Mouse (Mus musculus): Measurements from ENCODE around the gene Il11ra1. TPM values are rescaled to one million over a fixed set of nuclear protein-coding genes. Genes with fewer than 3 reads are reported as not detected.
"Not testable (repeated sequence)": the region's sequence is repeated elsewhere in the genome, so short reads cannot be mapped to it uniquely, and the experiment has no call there.

The Il11ra1 gene
- polyA plus RNA-seq, 1 experiment from 2014 or later, result 253 TPM

DNA sequence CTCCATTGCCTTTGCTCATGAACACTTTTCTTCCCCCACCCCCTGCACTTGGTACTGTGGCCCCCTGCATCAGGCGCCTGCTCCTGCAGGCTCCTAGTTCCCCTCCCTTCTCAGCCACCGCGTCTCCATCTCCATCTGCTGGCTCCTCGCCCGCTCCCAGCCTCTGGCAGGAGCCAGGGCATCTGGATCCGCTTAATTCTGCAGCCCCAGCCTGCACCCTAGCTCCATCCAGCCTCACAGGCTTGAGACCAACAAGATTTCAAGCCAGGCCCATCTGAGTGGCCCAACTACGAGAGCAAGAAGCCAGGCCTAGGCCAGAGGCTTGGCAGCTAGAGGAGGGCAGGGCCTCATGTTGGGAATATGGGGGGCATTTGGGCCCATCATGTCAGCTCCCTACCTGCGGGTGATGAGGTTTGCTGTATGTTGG is 62.9 kb downstream of the Il11ra1 start:
- Histone ChIP-seq H3K36me3 (peaks cover 40% of the 10 kb centered on the region), H3K4me1 (peaks cover 53% of the 10 kb centered on the region), H3K27ac (peak overlapping the region; percentile 90), H3K4me3 (peak overlapping the region; percentile 64)
- 13% methylated on average over 8 of the region's 8 CpGs for WGBS
- H3K27me3 ChIP-seq (ENCODE audit: low read depth, poor library complexity, severe bottlenecking); H3K9me3 ChIP-seq (replicated peaks): not testable (repeated sequence)
- peak; percentile 79 for DNase-seq (ENCODE audit: low spot score)

DNA sequence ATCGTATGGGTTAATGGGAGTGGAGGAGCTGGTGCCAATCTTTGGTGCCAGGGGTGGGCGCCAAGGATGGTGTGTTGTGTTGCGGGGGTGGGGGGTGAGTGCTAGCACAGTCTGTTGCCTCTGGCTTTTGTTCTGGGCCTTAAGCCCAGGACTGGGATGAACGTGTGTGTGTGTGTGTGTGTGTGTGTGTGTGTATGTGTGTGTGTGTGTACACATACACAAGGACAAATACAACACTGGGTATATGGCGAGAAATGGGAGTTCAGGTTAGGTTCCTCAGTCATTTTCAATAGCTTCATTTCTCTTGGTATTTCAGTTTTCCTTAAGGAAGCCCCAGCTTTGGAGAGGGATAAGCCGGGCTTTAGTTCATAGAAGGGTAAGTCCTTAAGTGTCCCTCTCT is 63.4 kb downstream of the Il11ra1 start:
- WGBS, result 77% methylated on average over 4 of the region's 6 CpGs
- H3K4me1 ChIP-seq, result peaks cover 50% of the 10 kb centered on the region
- peaks cover 40% of the 10 kb centered on the region for H3K36me3 ChIP-seq
- H3K27ac ChIP-seq, result peak overlapping the region; percentile 90
- peak overlapping the region; percentile 64; the same call in 1 of the 2 replicates for H3K4me3 ChIP-seq
- not testable (repeated sequence) for H3K9me3 ChIP-seq (replicated peaks); H3K27me3 ChIP-seq (ENCODE audit: low read depth, poor library complexity, severe bottlenecking); DNase-seq (ENCODE audit: low spot score)

DNA sequence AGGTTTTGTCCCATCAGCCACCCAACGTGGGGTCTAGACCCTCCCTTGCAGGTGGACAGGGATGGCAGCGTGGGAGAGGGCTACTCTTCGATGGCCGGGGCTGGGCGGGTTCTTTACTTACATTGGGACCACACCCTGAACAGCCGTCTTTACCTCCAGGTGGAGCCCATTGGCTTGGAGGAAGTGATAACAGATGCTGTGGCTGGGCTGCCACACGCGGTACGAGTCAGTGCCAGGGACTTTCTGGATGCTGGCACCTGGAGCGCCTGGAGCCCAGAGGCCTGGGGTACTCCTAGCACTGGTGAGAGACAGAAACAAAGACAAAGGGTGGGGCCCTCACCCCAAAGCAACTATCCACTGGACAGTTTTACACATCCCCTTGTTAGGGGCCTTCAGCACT is 67.5 kb downstream of the Il11ra1 start:
- not testable (repeated sequence) for H3K27me3 ChIP-seq (ENCODE audit: low read depth, poor library complexity, severe bottlenecking); DNase-seq (ENCODE audit: low spot score); H3K27ac ChIP-seq; H3K9me3 ChIP-seq (replicated peaks); H3K4me3 ChIP-seq
- Histone ChIP-seq H3K36me3 (peaks cover 37% of the 10 kb centered on the region), H3K4me1 (peaks cover 18% of the 10 kb centered on the region)
- WGBS, result 86% methylated on average over 10 of the region's 10 CpGs

DNA sequence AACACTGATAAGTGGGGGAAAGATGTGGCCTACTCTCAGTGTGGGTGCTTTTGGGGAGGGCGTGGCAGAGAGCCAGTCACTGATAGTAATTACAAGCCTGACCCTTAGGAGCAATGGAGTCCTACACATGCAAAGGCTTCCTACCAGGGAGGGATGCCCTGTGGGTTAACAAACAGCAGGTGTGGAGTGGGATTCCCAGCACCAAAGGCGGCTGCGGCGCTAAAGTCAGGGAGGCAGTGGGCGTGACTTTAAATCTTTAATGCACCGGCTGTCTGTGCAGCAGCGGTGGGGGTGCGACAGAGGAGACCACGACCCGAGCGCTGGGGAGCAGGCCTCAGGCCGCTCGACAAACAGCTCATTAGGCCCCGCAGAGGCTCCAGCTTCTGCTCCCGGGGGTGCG is 73.2 kb downstream of the Il11ra1 start:
- not testable (repeated sequence) for H3K27ac ChIP-seq; H3K27me3 ChIP-seq (ENCODE audit: low read depth, poor library complexity, severe bottlenecking); H3K4me1 ChIP-seq; H3K9me3 ChIP-seq (replicated peaks)
- WGBS, result 2% methylated on average over 9 of the region's 16 CpGs
- peak overlapping the region; percentile 33 for H3K4me3 ChIP-seq
- peak; percentile 46 for DNase-seq (ENCODE audit: low spot score)
- H3K36me3 ChIP-seq, result peaks cover 11% of the 10 kb centered on the region

DNA sequence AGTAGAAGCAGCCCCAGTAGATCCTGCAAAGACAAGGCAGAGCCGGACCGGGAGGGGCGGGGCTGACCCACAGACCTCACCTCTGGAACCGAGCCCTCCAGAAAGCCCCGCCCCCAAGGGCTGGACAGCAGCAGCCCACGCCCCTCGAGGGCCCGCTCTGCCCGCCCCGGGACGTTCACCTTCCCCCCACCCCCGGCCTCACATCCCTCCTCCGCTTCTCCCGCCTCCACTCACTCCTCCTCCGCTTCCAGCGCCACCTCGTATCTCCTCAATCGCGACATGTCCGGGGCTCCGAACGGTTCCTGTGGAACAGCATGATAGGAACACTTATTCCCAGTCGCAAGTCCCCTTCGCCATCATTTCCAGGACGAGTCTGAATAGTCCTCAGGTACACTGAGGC is 73.7 kb downstream of the Il11ra1 start:
- peak overlapping the region; percentile 50 for H3K4me3 ChIP-seq
- DNase-seq (ENCODE audit: low spot score), result peak; percentile 68
- H3K9me3 ChIP-seq (replicated peaks); H3K27me3 ChIP-seq (ENCODE audit: low read depth, poor library complexity, severe bottlenecking); H3K4me1 ChIP-seq; H3K36me3 ChIP-seq: not testable (repeated sequence)
- peak overlapping the region; percentile 63; the same call in 1 of the 2 replicates for H3K27ac ChIP-seq
- under 1% methylated on average over 19 of the region's 25 CpGs for WGBS

DNA sequence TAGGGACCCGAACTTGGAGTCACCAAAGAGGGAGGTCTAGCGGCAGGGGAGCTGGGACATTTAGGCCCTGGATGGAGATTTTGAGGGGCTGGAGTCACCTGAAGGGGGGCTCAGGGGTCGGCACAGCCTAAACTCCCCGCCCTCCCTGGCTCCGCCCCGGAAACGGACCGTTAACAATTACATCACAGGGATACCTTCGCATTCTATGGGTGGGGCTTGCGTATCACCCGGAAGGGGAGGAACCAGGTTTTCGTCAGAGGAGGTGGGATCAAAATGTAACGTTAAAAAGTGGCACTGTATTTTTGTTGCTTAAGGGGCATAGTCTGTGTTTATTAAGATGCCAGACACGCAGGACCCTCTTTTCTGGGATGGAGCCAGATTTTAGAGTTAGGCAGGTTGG is 74.2 kb downstream of the Il11ra1 start, which contains the start of gene Ccl27a:
TSS of gene Ccl27a (minus strand) at position 246 of the 400 bp plus-strand sequence.
- H3K27me3 ChIP-seq (ENCODE audit: low read depth, poor library complexity, severe bottlenecking); H3K9me3 ChIP-seq (replicated peaks); H3K36me3 ChIP-seq; H3K4me1 ChIP-seq: not testable (repeated sequence)
- Histone ChIP-seq H3K4me3 (peak within 1 kb of the TSS; percentile 50), H3K27ac (peak within 1 kb of the TSS; percentile 63; the same call in 1 of the 2 replicates)
- WGBS, result under 1% methylated on average over 12 of the region's 14 CpGs
- peak; percentile 86 for DNase-seq (ENCODE audit: low spot score)

DNA sequence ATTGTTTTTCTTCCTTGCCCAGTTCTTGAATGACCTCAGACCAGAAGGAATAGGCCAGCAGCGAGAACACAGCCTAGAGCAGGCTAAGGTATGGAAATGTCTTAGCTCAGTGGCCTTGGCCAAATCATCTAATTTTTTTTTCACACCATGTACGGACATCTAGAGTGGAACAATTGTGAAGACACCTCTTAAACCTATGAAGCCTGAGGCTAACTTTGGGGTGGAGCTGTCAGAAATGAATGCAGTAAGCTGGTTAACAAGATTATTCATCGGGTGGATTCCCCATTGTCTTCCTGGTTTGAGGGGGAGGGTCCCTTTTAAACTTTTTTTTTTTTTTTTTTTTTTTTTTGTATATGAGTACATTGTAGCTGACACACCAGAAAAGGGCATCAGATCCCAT is 74.7 kb downstream of the Il11ra1 start:
- H3K27ac ChIP-seq; H3K4me1 ChIP-seq; DNase-seq (ENCODE audit: low spot score); H3K9me3 ChIP-seq (replicated peaks); H3K36me3 ChIP-seq; H3K27me3 ChIP-seq (ENCODE audit: low read depth, poor library complexity, severe bottlenecking): not testable (repeated sequence)
- peak overlapping the region; percentile 50; the same call in 1 of the 2 replicates for H3K4me3 ChIP-seq
- 70% methylated on average over 3 of the region's 3 CpGs for WGBS

DNA sequence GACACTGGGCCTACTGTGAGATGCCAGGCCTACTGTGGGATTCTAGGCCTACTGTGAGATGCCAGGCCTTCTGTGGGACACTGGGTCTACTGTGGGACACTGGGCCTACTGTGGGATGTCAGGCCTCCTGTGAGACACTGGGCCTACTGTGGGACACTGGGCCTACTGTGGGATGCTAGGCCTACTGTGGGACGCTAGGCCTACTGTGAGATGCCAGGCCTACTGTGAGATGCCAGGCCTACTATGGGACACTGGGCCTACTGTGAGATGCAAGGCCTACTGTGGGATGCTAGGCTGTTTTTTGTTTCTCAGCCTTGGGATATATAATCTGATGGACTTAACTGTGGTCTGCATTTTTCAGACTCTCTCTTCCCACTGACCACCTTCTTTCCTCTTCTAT is 76.1 kb downstream of the Il11ra1 start:
- WGBS, result 89% methylated on average over 1 of the region's 1 CpGs
- H3K4me1 ChIP-seq; H3K4me3 ChIP-seq; H3K27me3 ChIP-seq (ENCODE audit: low read depth, poor library complexity, severe bottlenecking); H3K9me3 ChIP-seq (replicated peaks); H3K27ac ChIP-seq; DNase-seq (ENCODE audit: low spot score); H3K36me3 ChIP-seq: not testable (repeated sequence)

DNA sequence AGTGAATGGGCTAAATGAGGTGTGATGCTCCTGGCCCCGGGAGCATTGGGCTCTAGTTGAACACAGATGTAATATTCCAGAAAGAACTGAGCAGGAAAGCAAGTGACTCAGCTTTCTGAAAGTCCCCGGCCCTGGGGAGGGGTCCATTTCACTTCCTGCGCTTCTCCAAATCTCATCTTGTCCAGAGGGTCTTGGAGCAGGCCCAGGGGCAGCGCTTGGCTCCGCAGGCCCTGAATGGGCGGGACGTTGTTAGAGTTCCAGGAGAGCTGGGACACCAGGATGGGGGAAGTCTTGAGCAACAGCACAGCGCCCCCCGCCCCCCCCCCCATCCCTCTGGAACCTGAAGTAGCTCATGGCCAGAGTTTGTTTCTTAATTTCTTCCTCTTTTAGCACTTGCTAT is 81.5 kb downstream of the Il11ra1 start:
- not testable (repeated sequence) for H3K27ac ChIP-seq; DNase-seq (ENCODE audit: low spot score); H3K36me3 ChIP-seq; H3K4me1 ChIP-seq; H3K4me3 ChIP-seq; H3K9me3 ChIP-seq (replicated peaks); H3K27me3 ChIP-seq (ENCODE audit: low read depth, poor library complexity, severe bottlenecking)
- 27% methylated on average over 9 of the region's 9 CpGs for WGBS

DNA sequence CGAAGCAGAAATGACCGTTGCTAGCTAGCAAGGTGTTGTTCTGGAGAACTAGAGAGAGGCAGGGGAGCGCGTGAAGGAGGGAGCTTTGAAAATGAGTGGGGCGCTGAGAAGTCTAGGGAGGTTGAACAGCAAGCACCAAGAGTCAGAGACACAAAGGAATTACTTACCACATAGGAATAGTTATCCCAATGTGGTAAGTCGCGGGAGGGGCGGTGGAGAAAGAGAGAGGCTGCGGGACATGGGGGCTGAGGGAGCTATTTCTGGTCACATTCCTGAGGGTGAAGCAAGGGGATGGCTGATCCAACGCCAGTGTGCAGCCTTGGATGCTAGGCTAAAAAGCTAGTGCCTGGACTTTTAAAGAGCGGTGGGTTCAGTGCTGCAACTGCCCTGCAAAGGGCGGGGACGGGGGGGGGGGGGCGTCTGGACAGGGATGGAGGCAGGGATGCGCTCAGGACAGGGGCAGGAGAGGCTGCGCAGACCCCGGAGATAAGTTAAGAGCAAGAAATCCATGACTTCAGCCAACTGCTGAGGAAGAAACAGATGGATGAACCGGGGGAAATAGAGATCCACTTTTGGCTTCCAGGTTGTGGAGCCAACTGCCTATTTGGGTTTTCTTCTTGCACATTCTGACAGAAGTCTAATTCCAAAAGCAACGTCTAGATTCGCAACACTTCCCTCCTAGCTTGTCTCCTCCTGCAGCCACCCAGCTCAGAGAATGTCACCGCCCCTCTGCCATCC is 82.1 kb downstream of the Il11ra1 start:
- not testable (repeated sequence) for H3K4me1 ChIP-seq; H3K27me3 ChIP-seq (ENCODE audit: low read depth, poor library complexity, severe bottlenecking); H3K4me3 ChIP-seq; H3K27ac ChIP-seq; H3K36me3 ChIP-seq; H3K9me3 ChIP-seq (replicated peaks)
- peak; percentile 29 for DNase-seq (ENCODE audit: low spot score)
- WGBS, result 17% methylated on average over 18 of the region's 21 CpGs

DNA sequence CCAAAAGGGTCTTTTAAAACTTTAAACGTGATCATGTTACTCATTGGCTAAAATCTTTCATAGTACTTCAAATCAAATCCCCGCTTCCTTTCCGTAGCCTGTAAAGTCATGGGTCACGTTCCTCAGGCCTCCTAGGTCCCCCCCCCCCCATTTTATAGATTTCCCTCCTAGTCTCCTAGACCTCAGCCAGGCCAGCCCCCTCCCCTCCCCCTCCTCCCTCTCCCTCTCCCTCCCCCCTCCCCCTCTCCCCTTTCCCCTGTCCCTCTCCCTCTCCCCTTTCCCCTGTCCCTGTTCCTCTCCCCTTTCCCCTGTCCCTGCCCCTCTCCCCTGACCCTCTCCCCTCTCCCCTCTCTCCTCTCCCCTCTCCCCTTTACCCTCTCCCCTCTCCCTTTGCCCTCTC is 82.9 kb downstream of the Il11ra1 start:
- H3K27ac ChIP-seq; H3K36me3 ChIP-seq; DNase-seq (ENCODE audit: low spot score); H3K4me1 ChIP-seq; H3K4me3 ChIP-seq; H3K9me3 ChIP-seq (replicated peaks); H3K27me3 ChIP-seq (ENCODE audit: low read depth, poor library complexity, severe bottlenecking): not testable (repeated sequence)
- 22% methylated on average over 4 of the region's 4 CpGs for WGBS

DNA sequence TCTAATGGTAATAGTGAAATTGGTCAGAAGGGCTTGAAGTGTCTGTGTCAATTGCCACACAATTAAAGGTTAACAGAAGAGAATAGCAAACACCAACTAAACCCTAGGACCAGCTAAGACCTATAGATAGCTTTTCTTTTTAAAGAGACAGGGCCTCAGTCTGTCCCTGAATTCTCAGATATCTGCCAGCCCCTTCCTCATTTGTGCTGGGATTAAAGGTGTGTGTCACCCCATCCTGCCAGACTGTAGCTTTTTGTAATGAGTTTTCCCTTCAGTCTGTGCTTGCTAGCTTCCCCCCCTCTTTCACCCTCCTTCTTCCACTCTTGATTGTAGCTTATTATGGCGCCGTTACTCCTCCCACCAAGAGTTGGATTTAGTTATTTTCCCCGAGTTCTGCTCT is 83.4 kb downstream of the Il11ra1 start:
- H3K4me3 ChIP-seq; H3K4me1 ChIP-seq; DNase-seq (ENCODE audit: low spot score); H3K9me3 ChIP-seq (replicated peaks); H3K36me3 ChIP-seq; H3K27ac ChIP-seq; H3K27me3 ChIP-seq (ENCODE audit: low read depth, poor library complexity, severe bottlenecking): not testable (repeated sequence)
- 47% methylated on average over 3 of the region's 3 CpGs for WGBS

Measured in limb, embryonic 10.5 days (tissue).